Mouse (Mus musculus) CD4-positive, CD25-positive, alpha-beta regulatory T cell, adult 4 months (primary cell): Measurements from ENCODE around the gene Ppp2r2c. TPM values are rescaled to one million over a fixed set of nuclear protein-coding genes. Genes with fewer than 3 reads are reported as not detected.

Experiments used
- ATAC-seq: one replicate; pipeline ENCODE4 v1.8.0; 2017
- polyA plus RNA-seq, 2 experiments: library from polyadenylated mRNA; unstranded; fragments of 100-300 nt; shearing (Covaris generic); gene quantifications; one replicate each; pipeline ENCODE4 v1.2.1; 2017

Ppp2r2c gene
- polyA plus RNA-seq, 2 experiments from 2014 or later = not detected

DNA sequence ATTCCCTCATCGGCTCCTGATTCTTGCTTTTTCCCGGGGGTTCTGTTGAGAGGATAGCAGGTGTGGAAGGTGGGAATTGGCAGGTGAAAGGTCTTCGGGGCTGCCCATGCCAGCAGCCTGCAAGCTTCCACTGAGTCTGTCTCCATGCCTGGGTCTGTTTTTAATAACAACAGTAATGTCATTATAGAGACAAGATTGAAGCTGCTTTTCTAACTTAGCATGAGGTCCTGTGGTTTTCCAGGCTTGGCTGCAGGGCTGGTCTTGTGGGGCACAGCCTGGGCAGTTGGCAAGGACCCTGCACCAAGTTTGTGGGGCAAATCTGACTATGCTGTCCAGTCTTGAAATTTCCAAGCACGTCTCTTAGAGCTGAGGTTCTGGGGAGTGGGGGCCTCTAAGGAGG lies 7.6 kb downstream of the Ppp2r2c start:
- no peak for ATAC-seq

DNA sequence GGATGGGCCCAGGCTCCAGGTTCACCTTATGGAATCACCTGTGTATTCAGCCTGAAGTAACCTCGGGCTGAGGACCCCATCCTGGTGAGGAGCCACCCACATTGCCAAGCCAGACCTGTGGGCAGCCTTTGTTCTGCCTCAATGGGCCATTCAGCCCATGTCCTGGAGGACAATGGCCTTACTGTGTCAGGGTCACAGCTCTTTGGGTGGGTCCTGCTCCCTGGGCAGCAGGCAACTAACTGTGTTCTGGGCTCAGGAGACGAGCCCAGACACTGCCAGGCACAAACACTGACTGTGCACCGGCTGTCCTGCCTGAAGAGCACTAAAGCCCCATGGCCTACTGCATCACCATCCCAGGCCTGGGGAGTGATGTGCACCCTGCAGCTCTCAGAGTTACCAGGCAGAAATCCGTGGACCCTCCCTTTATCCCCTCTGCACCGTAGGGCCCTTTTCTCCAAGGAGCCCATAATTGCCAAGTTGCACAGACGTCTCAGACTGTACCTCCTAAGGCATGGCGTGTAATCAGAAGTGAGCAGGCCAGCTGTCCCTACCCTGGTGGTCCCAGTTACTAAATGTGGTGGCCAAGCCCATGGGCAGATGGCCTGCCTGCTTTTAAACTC lies 8.6 kb downstream of the Ppp2r2c start:
- ATAC-seq = no peak

DNA sequence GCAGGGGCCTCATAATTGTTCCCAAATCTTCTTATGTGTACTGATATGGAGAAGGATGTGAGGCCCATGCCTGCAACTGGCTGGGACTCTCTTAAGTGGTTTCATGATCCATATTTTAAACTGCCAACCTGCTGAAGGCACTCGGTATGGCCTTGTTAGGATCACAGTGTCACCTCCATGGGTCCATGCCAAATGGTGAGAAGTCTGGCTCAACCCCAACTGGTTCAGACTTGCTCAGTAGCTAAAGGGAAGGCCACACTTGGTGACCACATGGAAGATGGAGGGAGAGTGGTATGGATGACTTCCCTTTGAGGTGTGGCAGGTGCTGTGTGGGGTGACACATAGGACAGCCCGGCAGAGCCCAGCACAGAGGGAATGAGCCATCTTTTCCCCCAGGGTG lies 9.3 kb downstream of the Ppp2r2c start:
- ATAC-seq = no peak

DNA sequence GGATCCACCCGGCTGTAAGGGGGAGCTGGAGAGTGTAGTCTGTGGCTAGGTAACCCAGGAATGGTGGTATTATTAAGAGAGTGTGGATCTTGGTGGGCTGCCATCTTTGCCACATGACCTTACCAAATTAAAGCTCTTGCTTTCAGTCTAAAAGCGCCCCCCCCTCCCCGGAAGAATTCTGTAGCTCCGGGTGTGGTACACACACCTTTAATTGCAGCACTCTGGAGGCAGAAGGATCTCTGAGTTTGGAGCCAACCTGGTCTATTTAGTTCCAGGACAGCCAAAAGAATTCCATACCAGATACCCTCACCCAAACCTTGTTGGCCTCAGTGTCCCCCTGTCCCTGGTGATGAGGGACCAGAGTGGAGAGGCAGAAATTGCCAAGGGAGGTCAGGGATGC lies 10.5 kb downstream of the Ppp2r2c start:
- no peak for ATAC-seq

DNA sequence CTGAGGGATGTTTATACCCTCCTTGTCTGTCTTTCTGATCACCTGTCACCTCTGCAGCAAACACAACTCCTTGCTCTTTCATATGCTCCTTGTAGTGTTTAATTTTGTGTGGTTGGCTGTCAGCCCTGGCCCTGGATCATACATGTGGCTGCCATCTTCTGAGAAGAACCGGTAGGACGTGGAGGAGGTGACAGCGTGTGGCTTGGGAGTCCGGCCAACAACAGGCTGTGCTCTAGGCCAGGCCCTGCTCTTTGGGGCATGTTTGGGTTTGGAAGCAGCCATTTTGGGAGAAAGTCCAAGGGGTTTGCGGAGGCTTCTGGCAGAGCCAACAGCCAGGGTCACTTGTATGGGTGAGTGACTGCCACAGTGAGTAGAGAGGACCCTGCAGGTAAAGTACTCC lies 12.3 kb downstream of the Ppp2r2c start:
- ATAC-seq = no peak

DNA sequence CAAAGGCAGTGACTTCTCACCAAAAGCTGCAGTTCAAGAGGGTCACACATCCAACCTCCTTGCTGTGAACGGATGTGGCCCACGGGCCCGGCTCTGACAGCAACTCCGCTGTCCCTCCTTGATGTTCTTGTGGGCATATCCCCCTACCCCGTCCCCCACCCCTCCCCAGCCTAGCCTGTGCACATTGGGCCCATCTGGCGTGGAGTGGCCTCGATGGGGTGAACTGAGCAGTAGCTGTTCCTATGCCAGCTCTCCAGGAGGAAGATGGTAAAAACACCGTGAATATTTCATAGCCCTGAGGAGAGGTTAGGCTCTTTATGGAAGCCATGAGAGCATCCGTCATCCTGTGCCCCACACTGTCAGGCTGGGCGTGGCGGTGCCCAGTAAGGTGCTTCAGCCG lies 15.2 kb downstream of the Ppp2r2c start:
- ATAC-seq = no peak

DNA sequence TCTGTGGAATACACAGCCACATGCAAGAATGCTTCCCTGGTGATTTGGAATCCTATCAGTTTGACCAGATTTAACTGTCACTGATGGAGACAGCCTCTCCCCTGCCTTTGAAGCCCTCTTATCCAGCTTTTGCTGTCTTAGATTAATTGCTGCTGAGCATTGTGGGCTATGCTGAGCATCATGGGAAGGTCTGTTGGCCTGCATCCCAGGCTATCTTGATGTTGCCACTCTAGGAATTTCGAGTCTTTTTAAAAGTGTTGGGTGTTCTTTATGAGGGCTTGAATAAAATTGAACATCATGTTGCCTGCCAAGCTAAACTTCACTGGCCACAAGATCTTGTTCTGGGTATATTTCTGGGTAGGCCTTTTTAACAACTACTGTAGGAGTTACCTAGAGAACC lies 16.8 kb downstream of the Ppp2r2c start:
- no peak for ATAC-seq

DNA sequence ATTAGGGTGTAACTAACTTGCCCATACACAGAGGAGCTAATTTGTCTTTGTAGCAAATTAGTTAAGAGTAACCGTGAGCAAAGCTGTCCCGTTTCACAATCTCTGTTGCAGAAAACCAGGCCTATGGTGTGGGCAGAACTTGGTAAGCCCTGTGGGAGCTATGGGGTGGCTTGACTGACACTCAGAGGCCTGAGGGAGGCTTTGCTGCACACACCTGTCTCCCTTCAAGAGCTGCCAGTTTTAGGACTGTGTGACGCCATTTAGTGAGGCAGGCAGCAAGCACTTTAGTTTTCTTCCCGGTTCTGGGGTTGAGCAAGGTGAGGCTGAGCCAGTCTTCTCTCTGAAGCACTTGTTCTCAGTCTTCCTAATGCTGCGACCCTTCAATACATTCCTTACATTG lies 17.3 kb downstream of the Ppp2r2c start:
- ATAC-seq = no peak

DNA sequence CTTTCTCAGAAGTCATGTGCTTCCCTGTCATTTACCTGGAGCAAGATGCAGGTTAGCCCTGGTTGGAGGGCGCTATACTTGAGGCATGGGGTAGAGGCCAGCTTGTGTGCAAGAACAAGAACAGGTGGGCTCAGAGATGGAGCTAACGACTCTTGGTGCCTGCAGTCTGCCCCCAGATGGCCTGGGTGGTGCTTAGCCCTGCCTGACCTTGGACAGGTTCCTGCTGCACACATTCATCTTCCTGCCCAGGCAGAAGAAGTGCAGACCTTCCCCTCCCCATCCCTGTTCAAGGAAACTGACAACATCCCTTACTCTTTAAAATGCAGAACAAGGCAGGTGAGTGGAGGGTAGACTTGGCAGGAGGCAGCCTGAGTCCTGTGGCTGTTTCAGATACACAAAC lies 18.0 kb downstream of the Ppp2r2c start:
- ATAC-seq = no peak

DNA sequence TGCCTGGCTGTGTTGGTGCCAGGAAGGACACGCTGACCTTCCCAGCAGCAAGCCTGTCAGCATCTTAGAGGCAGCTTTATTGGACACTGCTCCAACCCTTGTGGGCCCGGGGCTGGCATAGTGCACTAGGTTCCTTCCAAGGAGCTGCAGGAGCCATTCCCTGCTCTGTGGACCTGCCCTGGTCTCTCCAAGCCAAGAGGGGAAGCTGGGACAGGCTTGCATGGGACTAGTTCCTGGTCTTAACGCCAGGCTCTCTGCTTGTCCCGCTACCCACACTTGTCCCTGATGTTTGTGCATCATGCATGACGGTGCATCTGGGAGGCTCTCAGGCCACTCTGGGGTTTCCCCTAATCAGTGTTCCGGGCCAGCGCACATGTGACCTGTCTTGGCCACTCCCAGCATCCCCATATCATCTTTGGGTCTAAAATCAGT lies 18.6 kb downstream of the Ppp2r2c start:
- no peak for ATAC-seq

DNA sequence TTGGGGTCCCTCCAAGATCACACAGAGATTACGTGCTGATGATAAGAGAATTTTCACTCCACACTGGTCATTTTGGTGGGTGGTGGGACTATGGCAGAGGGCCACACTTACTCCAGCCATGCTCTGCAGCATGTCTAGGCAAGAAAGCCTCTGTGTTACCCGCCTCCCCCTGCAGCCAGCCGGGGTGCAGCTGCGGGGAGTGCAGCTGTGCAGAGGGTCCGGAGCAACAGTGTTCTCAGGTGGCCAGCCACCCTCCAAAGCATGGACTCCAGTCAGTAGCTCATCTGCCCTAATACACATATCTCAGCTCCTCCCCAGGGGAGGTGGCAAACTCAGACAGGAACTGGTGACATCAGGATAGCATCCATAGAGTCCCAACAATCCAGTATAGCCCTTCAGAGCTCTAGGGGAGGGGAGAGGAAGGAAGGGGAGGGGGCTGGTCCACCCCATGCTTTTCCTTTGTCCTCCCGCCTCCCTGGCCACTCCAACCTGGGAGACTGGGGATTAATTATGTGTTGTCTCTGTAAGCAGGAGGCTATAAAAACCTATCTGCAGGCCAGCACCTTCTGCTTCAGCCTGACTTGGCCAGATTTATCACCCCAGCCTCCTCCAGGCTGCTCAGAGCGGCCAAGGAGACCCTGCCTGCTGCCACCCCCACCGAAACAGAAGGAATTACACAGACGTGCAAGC lies 19.1 kb downstream of the Ppp2r2c start:
- ATAC-seq = no peak

DNA sequence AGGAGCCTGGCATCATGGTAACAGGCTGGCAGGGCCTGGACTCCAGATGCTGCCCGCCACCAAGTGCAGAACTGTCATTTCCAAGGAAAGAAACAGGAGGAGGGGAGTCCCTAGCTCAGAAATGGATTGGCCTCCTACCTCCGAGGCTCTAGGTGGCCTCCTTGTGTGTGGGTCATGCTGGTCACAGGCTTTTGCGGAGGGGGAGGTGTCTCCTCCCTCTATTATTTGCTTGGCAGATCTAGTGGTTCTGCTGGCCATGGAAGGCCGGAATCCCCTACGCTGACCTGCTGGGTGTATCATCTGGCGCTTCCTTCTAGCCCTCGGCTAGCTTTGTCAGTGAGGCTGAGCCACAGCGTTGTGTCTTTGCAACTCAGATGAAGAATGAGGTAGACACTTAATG lies 20.2 kb downstream of the Ppp2r2c start:
- ATAC-seq = no peak

DNA sequence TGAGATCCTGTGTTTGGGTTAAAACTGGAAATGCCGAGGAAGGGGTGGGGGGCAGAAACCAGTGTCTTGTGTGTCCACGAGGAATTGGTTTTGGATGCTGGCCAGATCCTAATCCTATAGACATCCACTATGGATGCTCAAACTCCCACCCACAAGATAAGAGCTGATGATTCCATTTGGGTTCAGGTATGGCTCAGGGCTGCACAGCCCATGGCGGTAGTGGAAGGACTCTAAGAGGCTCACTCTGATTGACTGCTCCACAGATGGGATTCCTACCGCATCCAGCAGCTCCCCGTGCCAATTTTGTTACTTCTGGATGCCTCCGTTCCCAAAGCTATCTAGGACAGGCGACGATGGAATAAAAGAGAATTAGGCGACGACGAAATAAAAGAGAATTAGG lies 20.6 kb downstream of the Ppp2r2c start:
- no peak for ATAC-seq

DNA sequence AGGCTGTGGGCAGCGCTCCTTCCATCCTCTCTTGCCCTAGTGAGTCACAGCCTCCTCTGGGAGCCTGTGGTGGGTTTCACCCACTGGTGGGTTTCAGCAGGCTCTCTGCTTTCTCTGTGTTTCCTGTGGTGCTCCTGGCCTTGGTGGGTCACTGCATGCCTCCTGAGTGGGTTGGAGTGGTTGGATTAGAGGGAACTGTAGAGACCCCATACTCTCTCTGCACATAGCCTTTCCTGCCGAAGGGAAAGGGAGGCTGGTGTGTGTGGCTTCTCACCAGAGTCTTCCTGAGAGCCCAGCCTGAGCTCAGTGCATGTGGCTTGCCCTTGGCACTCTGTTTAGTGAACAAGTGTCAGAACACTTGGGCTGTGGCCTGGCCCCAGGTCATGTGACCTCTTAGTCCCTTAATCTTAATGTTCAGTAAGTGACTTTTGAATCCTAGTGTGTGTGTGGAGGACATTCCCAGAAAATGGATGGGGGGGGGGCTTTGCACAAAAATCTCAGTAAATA lies 21.1 kb downstream of the Ppp2r2c start:
- ATAC-seq = no peak

DNA sequence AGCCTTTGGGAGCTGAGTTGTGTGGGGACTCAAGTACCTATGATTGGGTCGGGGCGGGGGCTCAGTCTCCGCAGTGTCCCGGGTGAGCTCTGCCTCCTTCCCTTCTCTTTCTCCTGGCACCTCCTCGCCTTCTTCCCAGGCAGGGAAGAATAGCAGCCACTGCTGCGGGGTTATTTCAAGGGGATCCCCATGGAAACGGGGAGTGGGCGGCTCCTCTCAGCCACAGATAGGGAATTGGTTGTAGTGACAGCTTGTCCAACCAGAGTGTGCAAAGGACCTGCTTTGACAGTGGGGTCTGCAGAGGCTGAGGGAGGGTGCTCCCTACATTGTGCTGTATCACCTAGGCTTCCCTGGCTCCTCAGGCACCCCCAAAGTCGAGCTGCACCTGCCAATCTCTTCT lies 22.5 kb downstream of the Ppp2r2c start:
- ATAC-seq = no peak

DNA sequence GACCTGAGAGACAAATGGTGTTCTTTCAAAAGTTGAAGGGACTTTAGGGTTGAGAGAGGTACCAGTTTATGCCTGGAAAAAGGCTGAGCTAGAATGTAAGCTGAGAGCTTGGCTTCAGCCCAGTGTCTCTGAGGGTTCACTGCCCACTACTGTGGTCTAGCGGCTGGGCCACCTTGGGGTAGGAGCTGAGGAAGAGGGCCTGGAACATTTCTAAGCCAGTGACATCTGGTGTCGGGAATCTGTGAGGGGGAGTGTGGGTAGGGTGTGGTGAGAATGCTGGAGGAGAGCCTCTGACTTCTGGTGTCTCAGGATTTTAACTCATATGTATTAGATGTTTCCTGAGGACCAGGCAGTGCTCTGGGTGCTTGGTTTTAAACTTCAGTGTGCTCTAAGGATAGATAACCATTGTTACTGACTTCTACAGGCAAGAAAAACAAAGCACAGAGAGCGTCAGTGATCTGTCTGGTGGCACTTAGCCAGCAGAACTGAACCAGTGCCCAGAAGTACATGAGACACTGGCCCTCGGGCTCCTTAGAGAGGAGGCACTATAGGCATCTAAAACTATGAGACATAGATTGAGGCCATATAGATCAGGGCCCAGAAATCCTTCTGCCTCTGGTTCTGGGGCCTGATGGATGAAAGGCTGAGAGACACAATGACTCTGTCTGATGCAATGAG lies 23.6 kb downstream of the Ppp2r2c start:
- ATAC-seq = no peak

DNA sequence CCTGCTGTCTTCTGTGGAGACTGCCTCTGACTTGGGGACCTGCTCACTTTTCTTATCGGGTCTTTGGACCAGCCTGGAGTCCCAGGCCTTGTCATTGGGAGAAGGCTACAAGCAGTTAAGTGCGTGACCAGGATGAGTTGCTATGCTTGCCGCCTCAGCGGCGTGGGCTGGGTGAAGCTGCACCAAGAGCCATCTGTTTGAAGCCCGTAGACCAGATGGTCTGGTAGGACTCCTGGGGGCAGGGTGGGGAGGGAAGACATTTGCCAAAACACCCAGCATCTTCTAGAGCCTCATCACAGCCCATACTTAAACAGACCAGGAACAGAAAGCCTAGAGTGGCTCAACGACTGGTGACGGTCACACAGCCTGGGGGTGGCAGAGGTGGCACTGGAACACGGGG lies 24.9 kb downstream of the Ppp2r2c start:
- no peak for ATAC-seq

DNA sequence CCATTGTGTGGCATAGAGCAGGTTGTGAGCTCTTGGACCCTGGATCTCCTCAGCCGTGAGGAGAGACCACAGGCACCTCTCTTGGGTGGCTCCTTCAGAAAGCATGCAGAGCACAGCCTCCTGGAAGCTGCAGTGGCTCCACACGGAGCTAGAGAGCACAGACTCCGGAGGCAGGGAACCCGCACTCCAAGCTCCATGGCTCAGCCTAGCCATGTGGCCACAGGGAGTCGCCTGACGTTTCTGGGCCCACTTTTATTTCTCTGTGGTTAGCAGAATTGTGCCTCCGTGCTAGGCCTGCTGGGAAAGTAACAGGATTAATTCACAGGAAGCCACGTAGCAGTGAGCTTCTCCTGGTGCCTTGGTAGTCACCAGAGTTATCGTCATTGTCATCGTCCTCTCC lies 25.8 kb downstream of the Ppp2r2c start:
- ATAC-seq = no peak

DNA sequence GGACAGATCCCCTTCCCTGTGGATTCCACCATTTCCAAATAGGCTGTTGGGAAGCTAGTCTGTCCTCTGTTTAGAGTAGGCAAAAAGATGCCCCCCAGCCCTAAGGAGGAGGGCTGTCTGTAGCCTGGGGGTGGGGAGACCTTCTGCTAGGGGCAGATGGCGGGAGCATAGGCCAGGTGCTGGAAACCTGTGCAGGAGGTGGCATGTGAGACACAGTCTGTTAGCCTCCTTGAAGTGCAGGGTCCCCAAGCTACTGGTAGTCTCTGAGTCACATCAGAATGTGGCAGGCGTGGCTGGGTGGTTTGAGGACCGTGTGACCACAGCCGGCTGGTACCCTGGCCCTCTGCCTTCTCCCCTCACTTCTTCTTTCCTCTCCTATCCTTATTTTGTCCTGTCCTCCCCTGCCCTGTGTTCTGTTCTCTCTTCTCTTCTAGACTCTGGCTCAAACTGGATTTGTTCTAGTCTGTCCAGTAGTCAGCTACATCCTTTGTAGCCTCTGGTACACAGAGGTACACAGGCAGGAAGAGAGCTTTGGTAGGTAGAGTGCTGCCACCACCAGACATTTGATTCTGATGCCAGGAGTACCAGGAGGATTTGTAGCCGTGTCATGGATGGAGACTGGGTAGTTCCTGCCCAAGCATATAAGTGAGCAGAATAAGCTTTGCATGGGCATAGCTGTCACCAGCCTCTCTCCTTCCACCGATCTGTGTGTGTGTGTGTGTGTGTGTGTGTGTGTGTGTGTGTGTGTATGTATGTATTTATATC lies 26.5 kb downstream of the Ppp2r2c start:
- ATAC-seq = no peak

DNA sequence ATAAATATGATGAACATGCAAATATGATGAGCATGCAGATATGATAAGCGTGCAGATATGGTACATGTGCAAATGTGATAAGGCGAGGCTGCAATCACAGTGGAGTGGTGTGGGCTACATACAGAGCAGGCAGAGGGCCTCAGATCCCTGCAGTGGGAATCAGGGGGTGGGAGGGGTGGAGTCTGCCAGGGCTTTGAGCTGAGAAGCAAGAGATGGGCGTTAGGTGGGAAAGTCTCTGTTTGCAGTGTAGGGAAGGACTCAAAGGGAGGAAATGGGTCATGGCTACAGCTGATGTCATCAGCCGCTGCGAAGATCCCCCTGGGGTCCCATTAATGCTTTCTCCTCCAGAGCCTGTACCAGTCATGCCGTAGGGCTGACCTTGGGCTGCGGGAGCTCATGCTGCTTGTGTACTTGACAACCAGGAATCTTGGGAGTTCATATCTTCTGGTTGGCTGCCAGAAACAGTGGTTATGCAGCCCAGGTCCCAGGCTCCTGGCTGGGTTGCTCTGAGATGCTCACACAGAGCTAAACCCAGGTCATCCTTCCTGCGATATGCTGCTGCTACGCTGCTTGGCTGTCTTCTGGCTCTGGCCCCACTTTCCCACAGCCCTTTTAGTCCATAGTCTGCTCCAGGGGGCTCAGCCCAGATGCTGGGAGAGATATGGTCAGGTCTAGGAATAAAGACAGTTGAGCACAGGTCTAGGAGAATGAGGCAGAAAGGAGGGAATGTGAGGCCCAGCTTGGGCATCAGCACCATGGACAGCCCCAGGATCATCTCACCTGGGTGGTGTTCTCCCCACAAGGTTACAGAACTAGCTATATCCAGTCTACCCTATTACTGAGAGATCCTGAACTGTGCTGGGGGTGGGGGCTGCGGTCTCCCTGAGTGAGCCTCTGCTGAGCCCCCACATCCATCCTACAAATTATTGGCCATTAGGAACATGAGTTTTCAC lies 27.6 kb downstream of the Ppp2r2c start:
- ATAC-seq = no peak

DNA sequence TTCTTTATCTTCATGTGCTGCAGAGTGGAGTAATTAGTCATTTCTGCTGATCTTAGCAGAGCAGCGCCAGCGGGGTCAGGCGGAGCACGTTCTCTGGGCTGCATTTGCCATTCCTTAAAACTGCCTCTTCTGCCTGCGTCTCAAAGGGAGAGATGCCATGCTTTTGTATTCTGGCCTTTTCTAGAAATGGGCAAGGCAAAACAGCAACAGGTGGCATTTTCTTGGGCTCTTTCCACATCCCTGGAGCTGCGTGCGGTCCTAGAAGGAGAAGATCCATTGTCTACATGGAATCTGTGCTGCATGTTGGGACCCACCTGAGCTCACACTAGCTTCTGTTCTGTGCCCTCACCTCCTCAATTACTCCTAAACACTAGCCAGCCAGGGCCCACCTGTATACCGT lies 29.7 kb downstream of the Ppp2r2c start:
- ATAC-seq = no peak
